Mouse (Mus musculus): Measurements from ENCODE around the gene Draxin. TPM values are rescaled to one million over a fixed set of nuclear protein-coding genes. Genes with fewer than 3 reads are reported as not detected.

Draxin gene
- polyA plus RNA-seq (2015; fragmentation: Nextera tagmentation; extraction: Ambion mirVana) = 0.02 TPM in 1 of 2 replicates, not detected in the other

DNA sequence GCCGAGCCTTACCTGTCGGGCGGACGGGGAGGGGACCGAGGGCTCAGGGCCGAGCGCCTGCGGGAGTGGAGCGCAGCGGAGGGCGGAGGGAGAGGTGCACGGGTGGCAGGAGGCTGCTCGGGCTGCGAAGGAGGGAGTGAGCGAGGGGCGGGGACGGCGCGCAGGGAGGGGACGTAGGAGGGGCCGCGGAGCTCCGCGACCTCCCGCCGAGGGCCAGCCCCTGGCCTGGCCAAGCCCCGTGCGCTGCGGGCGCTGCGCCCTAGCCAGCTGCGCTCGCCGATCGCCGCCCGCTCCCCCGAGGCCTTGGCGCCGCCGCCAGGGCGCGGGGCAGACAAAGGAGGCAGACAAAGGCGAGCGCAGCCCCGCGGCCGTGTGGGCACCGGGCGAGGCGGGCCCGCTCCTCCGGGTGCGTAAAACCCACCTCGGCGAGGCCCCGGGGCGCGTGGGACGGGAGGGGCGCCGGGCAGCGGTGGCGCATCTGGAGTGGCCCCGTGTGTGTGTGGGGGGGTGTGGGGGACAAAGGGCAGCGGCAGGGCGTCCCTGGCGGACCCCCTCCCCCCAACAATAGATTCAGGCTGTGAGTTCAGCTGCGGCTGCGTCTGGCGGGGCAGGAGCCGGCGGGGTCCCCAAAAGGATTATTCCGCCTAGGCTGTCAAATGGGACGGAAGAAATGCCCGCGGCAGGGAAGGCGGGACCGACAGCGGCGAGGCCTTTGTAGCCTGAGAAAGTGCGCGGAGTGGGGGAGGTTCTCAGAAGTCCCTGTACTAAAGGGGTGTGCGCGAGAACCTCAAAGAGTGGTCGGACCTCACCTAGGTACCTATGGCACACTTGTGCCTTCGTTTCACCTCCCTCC lies at the start of gene Draxin:
Draxin (minus strand) TSS at position 138 of the 853 bp plus-strand sequence.

DNA sequence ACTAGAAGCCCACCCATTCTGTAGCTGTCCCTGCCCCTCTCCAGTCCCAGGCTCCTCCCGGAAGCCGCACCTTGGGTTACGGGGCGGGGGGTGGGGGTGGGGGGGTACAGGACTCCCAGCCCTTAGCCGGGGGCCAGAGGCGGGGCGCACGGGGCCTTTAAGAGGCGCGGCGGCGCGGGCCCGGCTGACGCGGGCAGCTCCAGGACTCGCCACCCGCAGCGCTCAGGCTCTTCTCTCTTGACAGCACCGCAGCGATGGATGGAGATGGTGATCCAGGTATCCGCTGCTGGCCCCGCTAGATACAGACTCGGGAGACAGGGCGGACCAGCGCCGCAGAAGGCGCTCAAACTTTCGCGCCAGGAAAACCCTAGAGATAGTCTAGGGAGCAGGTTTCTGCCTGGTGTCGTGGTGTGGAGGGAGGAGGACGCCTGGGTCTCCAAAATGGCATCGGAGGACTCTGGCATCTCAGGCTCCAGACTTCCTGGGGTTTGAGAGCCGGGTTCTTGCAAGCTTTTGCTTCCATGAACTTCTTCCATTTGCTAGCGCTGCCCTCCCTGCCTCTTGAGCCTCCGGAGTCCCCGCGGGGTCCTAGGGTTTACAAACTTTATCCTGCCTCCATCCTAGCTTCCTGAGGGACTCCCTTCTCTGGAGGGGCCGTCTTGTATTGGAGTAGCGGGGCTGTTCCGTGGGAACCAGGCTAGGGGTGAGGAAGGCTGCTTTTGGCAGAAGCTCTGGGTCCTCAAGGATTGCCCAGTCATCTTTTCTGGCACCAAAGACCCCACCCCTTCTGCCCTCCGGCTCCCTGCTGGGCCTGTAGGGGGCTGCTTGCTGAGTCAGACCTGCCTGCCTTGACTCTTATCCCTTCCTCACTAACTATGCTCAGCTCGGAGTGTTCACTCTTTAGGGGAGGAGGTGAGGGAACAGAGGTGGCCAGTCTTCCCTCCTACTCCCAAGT lies 30.2 kb upstream of the Draxin start, which contains the start of the genes Fbxo44 and Fbxo2:
Fbxo44 (minus strand) TSS at position 47 of the 955 bp plus-strand sequence.
Fbxo2 (plus strand) TSS at position 186 of the 955 bp plus-strand sequence.

DNA sequence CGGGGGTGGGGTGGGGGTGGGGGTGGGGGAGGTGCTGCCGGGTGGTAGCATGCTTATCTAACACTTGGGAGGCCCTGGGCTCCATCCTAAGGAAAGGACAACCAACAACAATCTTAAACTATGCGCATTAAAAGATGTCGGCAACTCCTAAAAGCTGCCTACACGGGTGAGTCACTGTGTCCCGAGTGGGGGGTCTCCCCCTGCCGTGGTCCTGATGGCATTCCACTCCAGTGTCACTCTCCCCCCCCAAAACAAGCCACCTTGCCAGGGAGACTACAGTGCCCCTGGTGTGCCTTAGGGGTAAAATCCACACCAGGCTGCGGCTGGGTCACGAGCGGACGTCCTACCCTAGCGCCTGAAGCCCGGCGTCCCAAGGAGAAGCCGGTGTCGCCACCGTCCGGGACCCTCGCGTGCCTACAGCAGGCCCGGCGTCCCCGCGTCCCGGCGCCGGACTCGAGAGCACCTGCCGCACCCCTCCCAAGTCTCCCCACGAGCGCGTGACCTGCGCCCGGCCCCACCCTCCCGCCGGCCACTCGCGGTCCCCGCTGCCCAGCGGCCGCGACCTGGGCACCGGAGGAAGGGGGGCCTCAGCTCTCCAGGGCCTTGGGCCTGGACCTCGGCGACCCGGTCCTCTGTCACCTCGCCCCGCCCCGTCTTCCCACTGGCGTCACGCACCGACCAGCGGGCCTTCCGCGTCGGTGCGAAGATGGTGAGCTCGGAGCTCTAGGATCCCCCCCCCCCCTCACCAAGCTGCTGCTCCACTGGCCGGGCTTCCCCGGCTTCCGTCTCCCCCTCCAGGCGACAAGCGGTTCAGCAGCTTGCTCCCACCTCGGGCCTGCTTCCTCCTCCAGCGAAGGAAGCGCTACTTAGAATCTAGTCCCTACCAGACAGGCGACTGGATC lies 21.0 kb upstream of the Draxin start, which contains the start of gene Fbxo6:
Fbxo6 (minus strand) TSS at position 874 of the 902 bp plus-strand sequence.

DNA sequence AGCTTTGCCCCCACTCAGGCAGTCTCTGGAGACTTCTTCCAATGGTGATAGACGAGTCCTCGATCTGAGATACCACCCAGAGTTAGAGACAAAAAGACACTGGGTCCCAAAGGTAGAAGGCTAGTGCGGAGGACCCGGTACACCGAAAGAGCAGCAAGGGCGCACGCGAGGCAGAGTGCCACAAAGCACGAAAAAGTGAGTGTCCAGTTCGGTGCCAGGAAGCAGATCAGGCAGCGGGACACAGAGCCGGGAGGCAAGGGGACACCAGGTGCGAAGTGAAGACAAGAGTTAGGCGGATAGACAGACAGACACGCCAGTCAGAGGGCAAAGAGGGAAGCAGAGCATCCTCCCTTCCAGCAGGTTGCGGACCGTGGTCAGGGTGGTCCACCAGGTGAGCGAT lies 365 bp downstream of the Draxin start, which contains the start of gene Mad2l2:
Mad2l2 (plus strand) TSS at position 252 of the 400 bp plus-strand sequence.

DNA sequence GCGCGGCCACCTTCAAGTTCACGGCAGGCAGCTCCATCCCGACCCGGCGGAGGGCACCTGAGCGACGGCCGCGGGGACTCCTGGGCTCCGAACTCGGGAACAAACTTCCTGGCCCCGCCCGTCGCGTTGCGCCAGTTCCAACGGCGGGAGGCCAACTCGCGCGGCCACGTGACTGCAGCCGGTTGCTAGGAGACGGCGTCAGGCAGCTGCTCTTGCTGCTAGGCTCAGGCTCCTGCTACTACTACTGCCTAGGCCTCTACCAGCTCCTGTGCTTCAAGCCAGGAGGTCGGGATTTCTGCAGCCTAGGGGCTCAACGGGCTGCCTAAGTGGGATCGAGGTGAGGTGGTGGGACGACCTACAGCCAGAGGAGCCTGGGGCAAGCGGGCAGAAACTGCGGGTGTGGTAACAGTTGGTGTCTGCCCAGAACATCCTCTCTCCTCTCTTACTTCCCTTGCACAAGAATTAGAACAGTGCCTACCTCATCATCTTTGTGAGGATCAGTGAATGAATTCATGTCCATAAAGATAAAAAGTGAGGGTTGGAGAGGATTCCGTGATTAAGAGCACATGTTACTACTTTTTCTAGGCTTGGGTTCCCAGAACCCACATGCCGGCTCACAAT lies 42.5 kb downstream of the Draxin start, which contains the start of gene Agtrap:
Agtrap (minus strand) TSS at position 125 of the 621 bp plus-strand sequence.

Small RNAs within 50 kb of the gene (microRNA-seq; reads per million reads assigned to microRNA genes)
- not detected for gene Mir7022

Other genes starting within 250 kb of the Draxin start
- gene Mfn2, start 226.0 kb downstream of the Draxin start, polyA plus RNA-seq (2015; fragmentation: Nextera tagmentation; extraction: Ambion mirVana) = 49.5 and 53.2 TPM in 2 replicates
- 53.7 and 59.1 TPM in 2 replicates for gene Plod1, start 193.9 kb downstream of the Draxin start, polyA plus RNA-seq (2015; fragmentation: Nextera tagmentation; extraction: Ambion mirVana)
- 12.4 and 13.0 TPM in 2 replicates for gene 2510039O18Rik, start 189.8 kb downstream of the Draxin start, polyA plus RNA-seq (2015; fragmentation: Nextera tagmentation; extraction: Ambion mirVana)
- gene Nppb, start 144.9 kb downstream of the Draxin start, polyA plus RNA-seq (2015; fragmentation: Nextera tagmentation; extraction: Ambion mirVana) = 0.77 and 1.00 TPM in 2 replicates
- gene Nppa, start 130.0 kb downstream of the Draxin start, polyA plus RNA-seq (2015; fragmentation: Nextera tagmentation; extraction: Ambion mirVana) = 6.0 and 7.2 TPM in 2 replicates
- gene Clcn6, start 91.9 kb downstream of the Draxin start, polyA plus RNA-seq (2015; fragmentation: Nextera tagmentation; extraction: Ambion mirVana) = 3.5 and 4.7 TPM in 2 replicates
- 15.8 and 16.7 TPM in 2 replicates for gene Mthfr, start 91.6 kb downstream of the Draxin start, polyA plus RNA-seq (2015; fragmentation: Nextera tagmentation; extraction: Ambion mirVana)
- gene Agtrap, start 42.7 kb downstream of the Draxin start, polyA plus RNA-seq (2015; fragmentation: Nextera tagmentation; extraction: Ambion mirVana) = 21.2 and 23.5 TPM in 2 replicates
- gene Mad2l2, start 314 bp downstream of the Draxin start, polyA plus RNA-seq (2015; fragmentation: Nextera tagmentation; extraction: Ambion mirVana) = 27.9 and 29.9 TPM in 2 replicates
- 46.5 and 50.5 TPM in 2 replicates for gene Fbxo6, start 21.4 kb upstream of the Draxin start, polyA plus RNA-seq (2015; fragmentation: Nextera tagmentation; extraction: Ambion mirVana)
- 3.2 and 3.7 TPM in 2 replicates for gene Fbxo44, start 29.8 kb upstream of the Draxin start, polyA plus RNA-seq (2015; fragmentation: Nextera tagmentation; extraction: Ambion mirVana)
- gene Fbxo2, start 29.9 kb upstream of the Draxin start, polyA plus RNA-seq (2015; fragmentation: Nextera tagmentation; extraction: Ambion mirVana) = 1.5 and 1.9 TPM in 2 replicates
- gene Disp3, start 157.3 kb upstream of the Draxin start, polyA plus RNA-seq (2015; fragmentation: Nextera tagmentation; extraction: Ambion mirVana) = not detected in 2 replicates

Data from urinary bladder, postnatal 0 days (tissue).